Mouse (Mus musculus): ENCODE data around the gene Adar. TPM values are rescaled to one million over a fixed set of nuclear protein-coding genes. Genes with fewer than 3 reads are reported as not detected.

Gene Adar
- total and polyA plus RNA-seq, 3 experiments, result 11.5 to 33.1 (median 20.4) TPM

GRCm38 (mm10) chr3:89752307-89752706 is 37.5 kb downstream of the Adar start:
- in situ Hi-C loops (cut with MboI; ENCODE audit: low pct_ligation_motif_present, low pct_unique_long_range_greater_than_20kb, low sequenced_read_pairs) (loop anchor here (25.0 kb wide), 1 partner anchor 415 kb away; the partner anchor contains the start of genes Adam15 and Efna4), dilution Hi-C loops (cut with MboI; ENCODE audit: extremely low pct_ligation_motif_present, extremely low pct_unique_long_range_greater_than_20kb, low sequenced_read_pairs) (no loop called here)
- no peak overlapping the region for H3K4me2 ChIP-seq (ENCODE audit: insufficient read depth, low read depth, poor library complexity, severe bottlenecking)
- TF ChIP-seq MAZ (IDR thresholded peaks at IDR 0.05; ENCODE audit: low read depth, low read length), result no peak
- TF ChIP-seq TBP (conservative IDR thresholded peaks at IDR 0.05; ENCODE audit: low read depth, low read length), result no peak
- no peak for TF ChIP-seq POLR2AphosphoS2 (IDR thresholded peaks at IDR 0.05; ENCODE audit: low read depth, low read length)
- no peak for TF ChIP-seq PAX5 (IDR thresholded peaks at IDR 0.05; ENCODE audit: low read length)
- TF ChIP-seq CHD1 (IDR thresholded peaks at IDR 0.05; ENCODE audit: low read depth, low read length), result no peak
- no peak for TF ChIP-seq BHLHE40 (IDR thresholded peaks at IDR 0.05; ENCODE audit: low read depth, low read length)
- no peak for TF ChIP-seq KAT2A (IDR thresholded peaks at IDR 0.05; ENCODE audit: insufficient replicate concordance, low read length)
- TF ChIP-seq TCF12 (IDR thresholded peaks at IDR 0.05; ENCODE audit: low read depth, low read length), result no peak
- no peak for TF ChIP-seq ETS1 (conservative IDR thresholded peaks at IDR 0.05; ENCODE audit: low read depth, low read length)
- no peak for TF ChIP-seq NRF1 (IDR thresholded peaks at IDR 0.05; ENCODE audit: low read depth, low read length)
- TF ChIP-seq USF1 (IDR thresholded peaks at IDR 0.05; ENCODE audit: low read depth, low read length), result no peak
- TF ChIP-seq CHD2 (IDR thresholded peaks at IDR 0.05; ENCODE audit: low read length), result no peak
- no peak for TF ChIP-seq ZC3H11A (IDR thresholded peaks at IDR 0.05; ENCODE audit: low read depth, low read length)
- TF ChIP-seq JUND (conservative IDR thresholded peaks at IDR 0.05; ENCODE audit: low read depth, low read length), result no peak
- no peak for TF ChIP-seq ZNF384 (IDR thresholded peaks at IDR 0.05; ENCODE audit: low read depth, low read length)
- TF ChIP-seq RCOR1 (conservative IDR thresholded peaks at IDR 0.05; ENCODE audit: low read depth, low read length), result no peak
- no peak for TF ChIP-seq E2F4 (IDR thresholded peaks at IDR 0.05; ENCODE audit: insufficient replicate concordance, low read depth, low read length)
- no peak for TF ChIP-seq GABPA (IDR thresholded peaks at IDR 0.05; ENCODE audit: insufficient replicate concordance, low read depth, low read length)
- TF ChIP-seq NELFE (IDR thresholded peaks at IDR 0.05; ENCODE audit: low read depth, low read length), result no peak
- no peaks in the 10 kb centered on the region for H3K9me3 ChIP-seq (replicated peaks; ENCODE audit: low read length)
- H3K9ac ChIP-seq (ENCODE audit: insufficient read depth, low read depth), result no peak overlapping the region
- no peak overlapping the region for H3K4me3 ChIP-seq (replicated peaks in 1 of 3; ENCODE audit: low read depth in 2 of 3, low read length in 2 of 3, poor library complexity in 1 of 3)
- H3K27ac ChIP-seq (ENCODE audit: insufficient read depth, low read depth), result no peak overlapping the region
- H3K4me1 ChIP-seq (ENCODE audit: control insufficient read depth in 1 of 2, insufficient read depth in 2 of 2), result peaks cover 0 to 22% of the 10 kb centered on the region in 2 experiments; a peak in 1 of 4 replicates
- H3K36me3 ChIP-seq (replicated peaks in 1 of 2; ENCODE audit: control insufficient read depth in 1 of 2, insufficient read depth in 1 of 2, low read length in 1 of 2), result peaks cover 45 to 54% of the 10 kb centered on the region in 2 experiments
- no peaks in the 10 kb centered on the region for H3K79me2 ChIP-seq (replicated peaks; ENCODE audit: control insufficient read depth, extremely low read depth, insufficient read depth, poor library complexity, severe bottlenecking)
- DNase-seq (ENCODE audit: extremely low read depth), result no peak
- H3K27me3 ChIP-seq (replicated peaks), result no peaks in the 10 kb centered on the region

GRCm38 (mm10) chr3:89755283-89755682 is 40.5 kb downstream of the Adar start:
- Histone ChIP-seq H3K4me1 (ENCODE audit: control insufficient read depth in 1 of 2, insufficient read depth in 2 of 2) (peaks cover 0 to 22% of the 10 kb centered on the region in 2 experiments; a peak in 1 of 4 replicates), H3K4me3 (replicated peaks in 1 of 3; ENCODE audit: low read depth in 2 of 3, low read length in 2 of 3, poor library complexity in 1 of 3) (no peak overlapping the region), H3K9me3 (replicated peaks; ENCODE audit: low read length) (no peaks in the 10 kb centered on the region), H3K27ac (ENCODE audit: insufficient read depth, low read depth) (no peak overlapping the region), H3K79me2 (replicated peaks; ENCODE audit: control insufficient read depth, extremely low read depth, insufficient read depth, poor library complexity, severe bottlenecking) (no peaks in the 10 kb centered on the region), H3K4me2 (ENCODE audit: insufficient read depth, low read depth, poor library complexity, severe bottlenecking) (no peak overlapping the region), H3K36me3 (replicated peaks in 1 of 2; ENCODE audit: control insufficient read depth in 1 of 2, insufficient read depth in 1 of 2, low read length in 1 of 2) (peaks cover 17 to 27% of the 10 kb centered on the region in 2 experiments), H3K27me3 (replicated peaks) (no peaks in the 10 kb centered on the region), H3K9ac (ENCODE audit: insufficient read depth, low read depth) (no peak overlapping the region)
- dilution Hi-C loops (cut with MboI; ENCODE audit: extremely low pct_ligation_motif_present, extremely low pct_unique_long_range_greater_than_20kb, low sequenced_read_pairs) (no loop called here), in situ Hi-C loops (cut with MboI; ENCODE audit: low pct_ligation_motif_present, low pct_unique_long_range_greater_than_20kb, low sequenced_read_pairs) (loop anchor here (25.0 kb wide), 1 partner anchor 418 kb away; the partner anchor contains the start of genes Adam15 and Efna4)
- no peak for DNase-seq (ENCODE audit: extremely low read depth)
- TF ChIP-seq NRF1 (IDR thresholded peaks at IDR 0.05; ENCODE audit: low read depth, low read length) (no peak), CHD2 (IDR thresholded peaks at IDR 0.05; ENCODE audit: low read length) (no peak), ZKSCAN1 (IDR thresholded peaks at IDR 0.05; ENCODE audit: borderline replicate concordance, low read depth, low read length) (no peak), EP300 (IDR thresholded peaks at IDR 0.05; ENCODE audit: low read length) (no peak), TBP (conservative IDR thresholded peaks at IDR 0.05; ENCODE audit: low read depth, low read length) (no peak), POLR2A (IDR thresholded peaks at IDR 0.05; ENCODE audit: low read depth, low read length) (no peak), TCF12 (IDR thresholded peaks at IDR 0.05; ENCODE audit: low read depth, low read length) (no peak), SMC3 (IDR thresholded peaks at IDR 0.05; ENCODE audit: low read depth, low read length) (no peak), MAFK (IDR thresholded peaks at IDR 0.05; ENCODE audit: insufficient replicate concordance, low read length) (no peak), MEF2A (IDR thresholded peaks at IDR 0.05; ENCODE audit: borderline replicate concordance, low read depth, low read length) (no peak), MXI1 (IDR thresholded peaks at IDR 0.05; ENCODE audit: low read depth, low read length) (no peak), E2F4 (IDR thresholded peaks at IDR 0.05; ENCODE audit: insufficient replicate concordance, low read depth, low read length) (no peak), NELFE (IDR thresholded peaks at IDR 0.05; ENCODE audit: low read depth, low read length) (no peak), RCOR1 (conservative IDR thresholded peaks at IDR 0.05; ENCODE audit: low read depth, low read length) (no peak)
